Mouse (Mus musculus) forebrain, embryonic 12.5 days (tissue): Measurements from ENCODE around the gene Ccdc7a. TPM values are rescaled to one million over a fixed set of nuclear protein-coding genes. Genes with fewer than 3 reads are reported as not detected.

Experiments
- ATAC-seq: fragments of 200-750 bp; cut with Nextera tagmentation; 2 replicates; pipeline ENCODE4 v1.8.0; 2017; ENCODE audit warnings: moderate TSS enrichment; ENCODE audit not compliant: low FRiP score
- H3K27ac ChIP-seq: fragments of 300-500 bp; sonication (generic); 2 replicates; pipeline ENCODE4 v1.5.1; 2016; ENCODE audit warnings: mild to moderate bottlenecking
- H3K27me3 ChIP-seq: fragments of 300-500 bp; sonication (generic); 2 replicates; pipeline ENCODE4 v1.6.1; 2016; ENCODE audit warnings: mild to moderate bottlenecking
- H3K36me3 ChIP-seq: fragments of 300-500 bp; sonication (generic); replicated peaks from 2 replicates; pipeline ENCODE4 v1.6.1; 2016; ENCODE audit warnings: mild to moderate bottlenecking
- H3K4me1 ChIP-seq: fragments of 300-500 bp; sonication (generic); 2 replicates; pipeline ENCODE4 v1.6.1; 2016
- H3K4me2 ChIP-seq: fragments of 300-500 bp; sonication (generic); 2 replicates; pipeline ENCODE4 v1.6.1; 2016; ENCODE audit warnings: mild to moderate bottlenecking, moderate library complexity
- H3K4me3 ChIP-seq: fragments of 300-500 bp; sonication (generic); replicated peaks from 2 replicates; pipeline ENCODE4 v1.5.1; 2016; ENCODE audit warnings: mild to moderate bottlenecking
- H3K9ac ChIP-seq: fragments of 300-500 bp; sonication (generic); 2 replicates; pipeline ENCODE4 v1.6.1; 2016; ENCODE audit warnings: mild to moderate bottlenecking
- H3K9me3 ChIP-seq: fragments of 300-500 bp; sonication (generic); 2 replicates; pipeline ENCODE4 v1.6.1; 2016
- WGBS: fragments of 180-500 bp; shearing (Covaris S2); methylation state at CpG from one replicate; pipeline ENCODE4 v1.1.7; 2016; 5-methylcytosine and 5-hydroxymethylcytosine counted together
- polyA plus RNA-seq: library from polyadenylated mRNA; unstranded; fragments of >200 nt; fragmentation: Nextera tagmentation; extraction: Ambion mirVana; gene quantifications from 2 replicates; pipeline ENCODE4 v1.2.1, GENCODE M21; 2016

Ccdc7a gene
- polyA plus RNA-seq, 1 experiment from 2014 or later = not detected

DNA sequence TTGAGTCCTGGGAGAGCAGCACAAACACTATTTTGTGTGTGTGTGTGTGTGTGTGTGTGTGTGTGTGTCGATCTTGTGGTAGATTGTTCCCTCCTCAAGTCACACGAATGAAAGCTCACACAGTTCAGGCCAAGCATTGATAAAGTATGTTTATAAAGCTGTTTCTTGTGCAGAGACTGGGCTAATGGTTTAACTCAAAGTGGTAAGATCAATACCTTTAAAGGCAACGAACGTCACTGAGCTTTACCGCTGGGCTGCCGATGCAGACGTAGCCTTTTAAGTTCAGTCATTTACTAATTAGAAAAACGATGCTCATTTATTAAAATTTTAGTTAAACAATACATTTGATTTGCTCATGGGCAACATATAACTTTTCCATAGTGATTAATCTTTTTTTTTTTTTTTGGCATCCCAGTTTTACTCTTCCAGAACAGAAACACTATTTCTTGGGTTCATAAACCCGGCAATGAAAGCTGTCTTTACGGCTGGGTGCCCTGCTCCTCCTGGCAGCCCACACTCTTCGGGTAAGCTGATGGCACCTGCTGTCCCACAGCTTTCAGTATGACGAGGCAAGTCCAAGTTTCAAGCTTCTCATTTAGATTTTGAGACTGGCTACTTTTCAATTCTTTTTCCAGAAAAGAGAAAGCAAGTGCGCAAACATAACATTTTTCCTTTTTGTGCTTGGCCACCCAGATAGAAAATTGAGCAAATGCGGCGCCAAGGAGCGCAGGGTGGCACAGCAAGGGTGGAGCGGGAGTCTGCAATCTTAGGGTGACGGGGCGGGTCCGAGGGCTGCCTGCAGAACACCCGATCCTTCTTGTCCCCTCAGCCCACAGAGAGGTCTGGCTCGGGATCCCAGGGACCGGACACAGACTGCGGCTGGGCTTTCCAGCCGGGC is 380.5 kb downstream of the Ccdc7a start:
- no peaks in the 10 kb centered on the region for H3K27me3 ChIP-seq
- peak overlapping the region; percentile 88 for H3K4me3 ChIP-seq
- ATAC-seq = peak; percentile 49
- peak overlapping the region; percentile 68 for H3K4me2 ChIP-seq
- peak overlapping the region; percentile 98 for H3K9ac ChIP-seq
- peaks cover 16% of the 10 kb centered on the region for H3K4me1 ChIP-seq
- H3K9me3 ChIP-seq = no peaks in the 10 kb centered on the region
- H3K27ac ChIP-seq = peak overlapping the region; percentile 99
- H3K36me3 ChIP-seq = no peaks in the 10 kb centered on the region
- 6% methylated on average over 25 of the region's 25 CpGs for WGBS

Other genes with a start within 250 kb of the Ccdc7a start
- gene Ccdc7b, start 1.6 kb upstream of the Ccdc7a start, polyA plus RNA-seq = not detected in 2 replicates
- not detected in 2 replicates for gene Gm10999, start 66.1 kb upstream of the Ccdc7a start, polyA plus RNA-seq
- 25.5 and 27.1 TPM in 2 replicates for gene 2610044O15Rik8, start 168.9 kb upstream of the Ccdc7a start, polyA plus RNA-seq